Comparison of ENCODE assay signal across 16 mouse cellular contexts in genomic region chr7:118981831-118982230, GRCm38 (mm10). TPM values are rescaled to one million over a fixed set of nuclear protein-coding genes. Genes with fewer than 3 reads are reported as not detected.
DNase-seq lines count a peak whose midpoint lies in the region; ATAC-seq and TF ChIP-seq lines count a peak whose summit lies in the region.
"Had no signal": no experiment of that assay in that cellular context is flagged by ENCODE, and none has a peak within 500 bp of the region (broad histone marks: within the 10 kb centered on the region; RNA-seq: fewer than 3 reads in every experiment).

No protein-coding gene starts in this region.

- TF ChIP-seq EP300 in stomach, postnatal 0 days (optimal IDR thresholded peaks at IDR 0.05), result no peak

- no peak for ATAC-seq in neural tube, embryonic 13.5 days (ENCODE audit: low read depth)
- no peak for ATAC-seq in neural tube, embryonic 15.5 days (ENCODE audit: low FRiP score)
- ATAC-seq in stomach, postnatal 0 days (ENCODE audit: low FRiP score, low TSS enrichment), result 0 out of 2 replicates have a peak, but pooled peaks have one; percentile 1
- ATAC-seq: CD4-positive, CD25-positive, alpha-beta regulatory T cell, adult 4 months; forebrain, embryonic 15.5 days had no signal

- peaks cover 40% of the 10 kb centered on the region for H3K4me1 ChIP-seq in neural tube, embryonic 13.5 days (replicated peaks)
- peaks cover 41% of the 10 kb centered on the region for H3K4me1 ChIP-seq in neural tube, embryonic 15.5 days
- no peaks in the 10 kb centered on the region for H3K4me1 ChIP-seq in stomach, postnatal 0 days (replicated peaks; ENCODE audit: control insufficient read depth, insufficient read depth)
- H3K4me1 ChIP-seq: embryonic facial prominence, embryonic 12.5 days had no signal

- DNase-seq in gastrocnemius, adult 2 months, result no peak
- no peak for DNase-seq in gastrocnemius, adult 8-10 months (ENCODE audit: low spot score in 2 of 2)
- DNase-seq in lung, adult 18-20 months, result peak; percentile 39 to 56
- DNase-seq in lung, postnatal 4 days, result no peak
- no peak for DNase-seq in stomach, postnatal 0 days (ENCODE audit: low spot score)
- DNase-seq in urinary bladder, postnatal 10 days (ENCODE audit: low spot score), result no peak
- DNase-seq: B cell, adult 2 months; cerebellum, postnatal 14 days had no signal

- WGBS in neural tube, embryonic 13.5 days, result 87% methylated on average over 5 of the region's 5 CpGs
- WGBS in neural tube, embryonic 15.5 days, result 91% methylated on average over 5 of the region's 5 CpGs
- WGBS in stomach, postnatal 0 days, result 79% methylated on average over 5 of the region's 5 CpGs

- TF ChIP-seq CTCF in gastrocnemius, adult 2 months (IDR thresholded peaks at IDR 0.05), result no peak
- no peak for TF ChIP-seq CTCF in stomach, postnatal 0 days (IDR thresholded peaks at IDR 0.05; ENCODE audit: low read depth)

- H3K36me3 ChIP-seq in neural tube, embryonic 13.5 days, result 0 out of 2 replicates have a peak, but pooled peaks cover 12% of the 10 kb centered on the region
- 0 out of 2 replicates have a peak, but pooled peaks cover 2% of the 10 kb centered on the region for H3K36me3 ChIP-seq in neural tube, embryonic 15.5 days
- H3K36me3 ChIP-seq in stomach, postnatal 0 days (ENCODE audit: control insufficient read depth, insufficient read depth, low read length), result no peaks in the 10 kb centered on the region
- H3K36me3 ChIP-seq: G1E; hindbrain, embryonic 15.5 days had no signal

- no peak overlapping the region for H3K4me3 ChIP-seq in gastrocnemius, adult 2 months
- no peak overlapping the region for H3K4me3 ChIP-seq in neural tube, embryonic 13.5 days
- no peak overlapping the region for H3K4me3 ChIP-seq in neural tube, embryonic 15.5 days (replicated peaks)
- H3K4me3 ChIP-seq in stomach, postnatal 0 days (ENCODE audit: low read depth, low read length), result no peak overlapping the region
- H3K4me3 ChIP-seq: embryonic facial prominence, embryonic 12.5 days; forebrain, embryonic 15.5 days; heart, embryonic 12.5 days; hindbrain, embryonic 15.5 days had no signal

- no peaks in the 10 kb centered on the region for H3K27me3 ChIP-seq in neural tube, embryonic 13.5 days
- H3K27me3 ChIP-seq in neural tube, embryonic 15.5 days (replicated peaks), result no peaks in the 10 kb centered on the region
- no peaks in the 10 kb centered on the region for H3K27me3 ChIP-seq in stomach, postnatal 0 days (ENCODE audit: control insufficient read depth, insufficient read depth, low read length)
- H3K27me3 ChIP-seq: embryonic facial prominence, embryonic 12.5 days; forebrain, embryonic 15.5 days; heart, embryonic 12.5 days; hindbrain, embryonic 15.5 days had no signal

- intact Hi-C loops in gastrocnemius, adult 2 months (cut with DNase I), result loop anchor here (5.0 kb wide), 1 partner anchor 55 kb away; no protein-coding TSS in a partner anchor

- no peak overlapping the region for H3K4me2 ChIP-seq in neural tube, embryonic 13.5 days
- H3K4me2 ChIP-seq in neural tube, embryonic 15.5 days, result no peak overlapping the region
- H3K4me2 ChIP-seq in stomach, postnatal 0 days (replicated peaks; ENCODE audit: low read depth), result no peak overlapping the region
- H3K4me2 ChIP-seq: embryonic facial prominence, embryonic 12.5 days; forebrain, embryonic 15.5 days; heart, embryonic 12.5 days; hindbrain, embryonic 15.5 days had no signal

- peak overlapping the region; percentile 84 for H3K27ac ChIP-seq in gastrocnemius, adult 2 months
- H3K27ac ChIP-seq in neural tube, embryonic 13.5 days (replicated peaks), result no peak overlapping the region
- no peak overlapping the region for H3K27ac ChIP-seq in neural tube, embryonic 15.5 days (replicated peaks)
- no peak overlapping the region for H3K27ac ChIP-seq in stomach, postnatal 0 days (replicated peaks)
- H3K27ac ChIP-seq: embryonic facial prominence, embryonic 12.5 days; forebrain, embryonic 15.5 days; hindbrain, embryonic 15.5 days had no signal

- no peaks in the 10 kb centered on the region for H3K9me3 ChIP-seq in neural tube, embryonic 13.5 days
- H3K9me3 ChIP-seq in neural tube, embryonic 15.5 days (replicated peaks), result no peaks in the 10 kb centered on the region
- H3K9me3 ChIP-seq in stomach, postnatal 0 days (ENCODE audit: control insufficient read depth, low read length), result no peaks in the 10 kb centered on the region
- H3K9me3 ChIP-seq: embryonic facial prominence, embryonic 12.5 days; forebrain, embryonic 15.5 days; G1E; heart, embryonic 12.5 days; hindbrain, embryonic 15.5 days had no signal

- 0 out of 2 replicates have a peak overlapping the region, but pooled peaks have one; percentile 1 for H3K9ac ChIP-seq in neural tube, embryonic 13.5 days
- no peak overlapping the region for H3K9ac ChIP-seq in neural tube, embryonic 15.5 days (replicated peaks)
- H3K9ac ChIP-seq in stomach, postnatal 0 days (ENCODE audit: low read length), result no peak overlapping the region
- H3K9ac ChIP-seq: embryonic facial prominence, embryonic 12.5 days; forebrain, embryonic 15.5 days; heart, embryonic 12.5 days; hindbrain, embryonic 15.5 days had no signal

RNA-seq across cellular contexts. Expression of gene Gprc5b, which starts 13.2 kb away (rescaled TPM):
- total RNA-seq in gastrocnemius, adult 2 months (2021), result 10 to 100 TPM; 10.5 to 14.0 TPM
- total RNA-seq in gastrocnemius, adult 8-10 months (2022), result 10 to 100 TPM; 13.9 to 24.2 (median 19.7) TPM
- 6.9 and 7.0 TPM in 2 replicates for polyA plus RNA-seq in neural tube, embryonic 13.5 days (2015; fragmentation: Nextera tagmentation; extraction: Ambion mirVana)
- 5.2 and 6.6 TPM in 2 replicates for polyA plus RNA-seq in neural tube, embryonic 15.5 days (2015; fragmentation: Nextera tagmentation; extraction: Ambion mirVana)
- 0.96 and 1.5 TPM in 2 replicates for polyA plus RNA-seq in stomach, postnatal 0 days (2015; fragmentation: Nextera tagmentation; extraction: Ambion mirVana)
- polyA plus RNA-seq: G1E had no signal

Comparison
In these comparisons a context has a peak if more than half of its experiments do, and no peak if none do; other contexts are left out.
1. DNase-seq: peak in lung, adult 18-20 months (2 of 2); none in gastrocnemius, adult 2 months (single experiment), gastrocnemius, adult 8-10 months (0 of 2), lung, postnatal 4 days (0 of 2), stomach, postnatal 0 days (single experiment) and urinary bladder, postnatal 10 days (single experiment).